Mouse (Mus musculus): ENCODE data around the gene Snip1. TPM values are rescaled to one million over a fixed set of nuclear protein-coding genes. Genes with fewer than 3 reads are reported as not detected.
A peak's percentile ranks its signal among the peaks of the same experiment; 100 is the strongest.

Snip1 gene
- polyA plus RNA-seq, 1 experiment = 11.0 TPM

- no peak for TF ChIP-seq POLR2A (IDR thresholded peaks at IDR 0.05; ENCODE audit: extremely low read depth, insufficient read depth, low read length)
- no peak for TF ChIP-seq CTCF (IDR thresholded peaks at IDR 0.05; ENCODE audit: extremely low read depth, insufficient read depth, low read length)
- no peak overlapping the region for H3K27ac ChIP-seq (ENCODE audit: insufficient read depth, low read length)
- no peaks in the 10 kb centered on the region for H3K4me1 ChIP-seq (ENCODE audit: control insufficient read depth, insufficient read depth, low read length)
- no peak overlapping the region for H3K4me3 ChIP-seq (ENCODE audit: insufficient read depth, low read length)
These were observed 8.4 kb upstream of the Snip1 start for GRCm38 (mm10) chr4:125058033-125058432.

GRCm38 (mm10) chr4:125059025-125059424, 7.4 kb upstream of the Snip1 start:
- TF ChIP-seq CTCF (IDR thresholded peaks at IDR 0.05; ENCODE audit: extremely low read depth, insufficient read depth, low read length) = peak; percentile 94
- TF ChIP-seq POLR2A (IDR thresholded peaks at IDR 0.05; ENCODE audit: extremely low read depth, insufficient read depth, low read length) = no peak
- H3K27ac ChIP-seq (ENCODE audit: insufficient read depth, low read length) = no peak overlapping the region
- H3K4me3 ChIP-seq (ENCODE audit: insufficient read depth, low read length) = no peak overlapping the region
- H3K4me1 ChIP-seq (ENCODE audit: control insufficient read depth, insufficient read depth, low read length) = no peaks in the 10 kb centered on the region

- no peak overlapping the region for H3K4me3 ChIP-seq (ENCODE audit: insufficient read depth, low read length)
- TF ChIP-seq CTCF (IDR thresholded peaks at IDR 0.05; ENCODE audit: extremely low read depth, insufficient read depth, low read length) (no peak), POLR2A (IDR thresholded peaks at IDR 0.05; ENCODE audit: extremely low read depth, insufficient read depth, low read length) (no peak)
- H3K27ac ChIP-seq (ENCODE audit: insufficient read depth, low read length) = no peak overlapping the region
- peaks cover 5% of the 10 kb centered on the region; the same call in 1 of the 2 replicates for H3K4me1 ChIP-seq (ENCODE audit: control insufficient read depth, insufficient read depth, low read length)
These were observed 2.6 kb upstream of the Snip1 start for GRCm38 (mm10) chr4:125063829-125064228.

- peaks cover 5% of the 10 kb centered on the region; the same call in 1 of the 2 replicates for H3K4me1 ChIP-seq (ENCODE audit: control insufficient read depth, insufficient read depth, low read length)
- TF ChIP-seq POLR2A (IDR thresholded peaks at IDR 0.05; ENCODE audit: extremely low read depth, insufficient read depth, low read length) (no peak), CTCF (IDR thresholded peaks at IDR 0.05; ENCODE audit: extremely low read depth, insufficient read depth, low read length) (no peak)
- H3K27ac ChIP-seq (ENCODE audit: insufficient read depth, low read length) = no peak within 1 kb of the TSS
- H3K4me3 ChIP-seq (ENCODE audit: insufficient read depth, low read length) = peak within 1 kb of the TSS; percentile 85
These were observed 760 bp upstream of the Snip1 start, which contains the start of gene Dnali1 for GRCm38 (mm10) chr4:125065517-125066307. TSS of gene Dnali1 (minus strand) at chr4:125065703.

GRCm38 (mm10) chr4:125077700-125078099, 11.2 kb downstream of the Snip1 start:
- Histone ChIP-seq H3K4me1 (ENCODE audit: control insufficient read depth, insufficient read depth, low read length) (no peaks in the 10 kb centered on the region), H3K27ac (ENCODE audit: insufficient read depth, low read length) (no peak overlapping the region), H3K4me3 (ENCODE audit: insufficient read depth, low read length) (no peak overlapping the region)
- TF ChIP-seq CTCF (IDR thresholded peaks at IDR 0.05; ENCODE audit: extremely low read depth, insufficient read depth, low read length) = no peak
- no peak for TF ChIP-seq POLR2A (IDR thresholded peaks at IDR 0.05; ENCODE audit: extremely low read depth, insufficient read depth, low read length)

GRCm38 (mm10) chr4:125078698-125079097, 12.2 kb downstream of the Snip1 start:
- Histone ChIP-seq H3K4me1 (ENCODE audit: control insufficient read depth, insufficient read depth, low read length) (no peaks in the 10 kb centered on the region), H3K4me3 (ENCODE audit: insufficient read depth, low read length) (no peak overlapping the region), H3K27ac (ENCODE audit: insufficient read depth, low read length) (no peak overlapping the region)
- TF ChIP-seq POLR2A (IDR thresholded peaks at IDR 0.05; ENCODE audit: extremely low read depth, insufficient read depth, low read length) (no peak), CTCF (IDR thresholded peaks at IDR 0.05; ENCODE audit: extremely low read depth, insufficient read depth, low read length) (no peak)

- TF ChIP-seq POLR2A (IDR thresholded peaks at IDR 0.05; ENCODE audit: extremely low read depth, insufficient read depth, low read length) (peak; percentile 43; the same call in 1 of the 2 replicates), CTCF (IDR thresholded peaks at IDR 0.05; ENCODE audit: extremely low read depth, insufficient read depth, low read length) (peak; percentile 49)
- H3K27ac ChIP-seq (ENCODE audit: insufficient read depth, low read length) = peak within 1 kb of the TSS; percentile 98
- H3K4me3 ChIP-seq (ENCODE audit: insufficient read depth, low read length) = peak within 1 kb of the TSS; percentile 69
- H3K4me1 ChIP-seq (ENCODE audit: control insufficient read depth, insufficient read depth, low read length) = peaks cover 7% of the 10 kb centered on the region; the same call in 1 of the 2 replicates
These were observed 18.2 kb downstream of the Snip1 start, which contains the start of gene Meaf6 for GRCm38 (mm10) chr4:125084403-125085345. TSS of gene Meaf6 (plus strand) at chr4:125085134.

- H3K4me1 ChIP-seq (ENCODE audit: control insufficient read depth, insufficient read depth, low read length) = peaks cover 7% of the 10 kb centered on the region; the same call in 1 of the 2 replicates
These were observed 18.9 kb downstream of the Snip1 start for GRCm38 (mm10) chr4:125085346-125085841.

GRCm38 (mm10) chr4:125093031-125093430, 26.6 kb downstream of the Snip1 start:
- Histone ChIP-seq H3K4me3 (ENCODE audit: insufficient read depth, low read length) (no peak overlapping the region), H3K4me1 (ENCODE audit: control insufficient read depth, insufficient read depth, low read length) (no peaks in the 10 kb centered on the region; the same call in 1 of the 2 replicates), H3K27ac (ENCODE audit: insufficient read depth, low read length) (no peak overlapping the region)
- no peak for TF ChIP-seq POLR2A (IDR thresholded peaks at IDR 0.05; ENCODE audit: extremely low read depth, insufficient read depth, low read length)
- no peak for TF ChIP-seq CTCF (IDR thresholded peaks at IDR 0.05; ENCODE audit: extremely low read depth, insufficient read depth, low read length)

More at GRCm38 (mm10) chr4:125085346-125085841, 18.9 kb downstream of the Snip1 start:
- TF ChIP-seq POLR2A (IDR thresholded peaks at IDR 0.05; ENCODE audit: extremely low read depth, insufficient read depth, low read length) (no peak), CTCF (IDR thresholded peaks at IDR 0.05; ENCODE audit: extremely low read depth, insufficient read depth, low read length) (no peak)
- Histone ChIP-seq H3K27ac (ENCODE audit: insufficient read depth, low read length) (peak overlapping the region; percentile 98), H3K4me3 (ENCODE audit: insufficient read depth, low read length) (peak overlapping the region; percentile 69)
